Mouse (Mus musculus): ENCODE measurements around the gene Epb41l2. TPM values are rescaled to one million over a fixed set of nuclear protein-coding genes. Genes with fewer than 3 reads are reported as not detected.

Epb41l2 gene
- polyA plus RNA-seq, 2 experiments, result 6.8 to 11.7 TPM

DNA sequence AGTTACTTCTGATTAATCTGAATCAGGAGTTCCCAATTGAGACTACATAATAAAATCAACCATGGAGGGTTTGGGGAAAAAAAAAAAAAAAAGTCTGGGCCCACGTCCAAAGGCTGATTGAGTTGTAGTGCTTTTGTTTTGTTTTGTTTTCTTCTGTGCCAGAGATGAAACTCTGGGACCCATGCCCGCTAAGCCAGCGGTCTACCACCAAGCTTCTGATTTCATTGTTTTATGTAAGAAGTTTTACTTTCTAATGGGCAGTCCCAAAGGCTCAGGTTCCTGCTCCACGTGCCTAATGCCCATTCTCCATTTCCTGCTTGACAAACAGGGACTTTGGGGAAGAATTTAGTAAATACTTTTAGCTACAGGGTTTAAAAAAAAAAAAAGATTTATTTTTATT is 33.9 kb upstream of the Epb41l2 start:
- Histone ChIP-seq H3K27ac (no peak overlapping the region), H3K9ac (replicated peaks) (no peak overlapping the region), H3K27me3 (ENCODE audit: control insufficient read depth, insufficient read depth, low read length) (no peaks in the 10 kb centered on the region), H3K4me3 (ENCODE audit: insufficient read depth in 1 of 2, low read depth in 2 of 2, low read length in 2 of 2) (no peak overlapping the region), H3K4me1 (replicated peaks; ENCODE audit: control insufficient read depth in 2 of 2, insufficient read depth in 2 of 2, low read length in 1 of 2) (no peaks in the 10 kb centered on the region; a peak in 1 of 4 replicates), H3K4me2 (ENCODE audit: low read depth) (no peak overlapping the region), H3K9me3 (ENCODE audit: control insufficient read depth, low read length) (no peaks in the 10 kb centered on the region), H3K36me3 (replicated peaks; ENCODE audit: control insufficient read depth, insufficient read depth, low read depth) (no peaks in the 10 kb centered on the region)
- 61% methylated on average over 4 of the region's 4 CpGs for WGBS (ENCODE audit: insufficient replicate concordance)
- TF ChIP-seq EP300 (IDR thresholded peaks at IDR 0.05; ENCODE audit: low read depth) (no peak), CTCF (IDR thresholded peaks at IDR 0.05; ENCODE audit: low read depth) (no peak)
- no peak for DNase-seq (ENCODE audit: low read depth in 3 of 3, low spot score in 3 of 3)
- ATAC-seq (ENCODE audit: insufficient read depth), result no peak

DNA sequence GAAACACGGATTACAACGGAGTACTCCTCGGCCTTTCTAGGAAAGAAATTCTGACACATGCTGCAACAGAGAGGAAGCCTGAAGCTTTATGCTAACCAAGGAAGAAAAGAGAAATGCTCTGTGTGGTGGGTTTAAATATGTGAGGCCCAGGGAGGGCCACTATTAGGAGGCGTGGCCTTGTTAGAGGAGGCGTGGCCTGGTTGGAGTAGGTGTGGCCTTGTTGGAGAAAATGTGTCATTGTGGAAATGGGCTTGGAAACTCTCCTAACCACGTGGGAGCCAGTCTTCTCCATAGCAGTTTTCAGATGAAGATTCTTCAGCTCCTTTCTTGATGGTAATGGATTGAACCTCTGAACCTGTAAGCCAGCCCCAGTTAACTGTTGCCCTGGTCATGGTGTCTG is 32.1 kb upstream of the Epb41l2 start:
- Histone ChIP-seq H3K4me1 (replicated peaks; ENCODE audit: control insufficient read depth in 2 of 2, insufficient read depth in 2 of 2, low read length in 1 of 2) (no peaks in the 10 kb centered on the region; a peak in 1 of 4 replicates), H3K9me3 (ENCODE audit: control insufficient read depth, low read length) (no peaks in the 10 kb centered on the region), H3K4me2 (ENCODE audit: low read depth) (no peak overlapping the region), H3K9ac (replicated peaks) (no peak overlapping the region), H3K36me3 (replicated peaks; ENCODE audit: control insufficient read depth, insufficient read depth, low read depth) (no peaks in the 10 kb centered on the region), H3K27ac (no peak overlapping the region), H3K4me3 (ENCODE audit: insufficient read depth in 1 of 2, low read depth in 2 of 2, low read length in 2 of 2) (no peak overlapping the region), H3K27me3 (ENCODE audit: control insufficient read depth, insufficient read depth, low read length) (no peaks in the 10 kb centered on the region)
- no peak for ATAC-seq (ENCODE audit: insufficient read depth)
- 67% methylated on average over 6 of the region's 6 CpGs for WGBS (ENCODE audit: insufficient replicate concordance)
- DNase-seq (ENCODE audit: low read depth in 3 of 3, low spot score in 3 of 3), result no peak
- no peak for TF ChIP-seq EP300 (IDR thresholded peaks at IDR 0.05; ENCODE audit: low read depth)
- no peak for TF ChIP-seq CTCF (IDR thresholded peaks at IDR 0.05; ENCODE audit: low read depth)

DNA sequence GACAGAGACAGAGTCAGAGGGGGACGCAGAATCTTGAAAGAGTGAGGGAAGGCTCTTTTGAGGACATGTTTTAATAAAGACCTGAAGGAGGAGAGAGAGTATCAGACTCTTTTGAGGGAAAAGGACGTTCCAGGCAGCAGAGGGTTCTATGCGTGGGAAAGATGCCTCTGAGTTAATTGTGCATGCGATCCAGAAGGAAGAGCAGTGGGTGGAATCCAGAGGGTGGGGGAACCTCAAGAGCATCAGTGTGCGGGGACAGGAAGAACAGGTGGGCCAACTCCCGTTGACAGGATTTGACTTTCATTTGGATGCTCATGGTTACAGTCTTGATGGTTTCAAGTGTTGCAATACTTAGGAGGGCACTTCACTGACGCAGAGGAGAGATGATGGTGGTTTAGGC is 29.5 kb upstream of the Epb41l2 start:
- no peak overlapping the region for H3K4me3 ChIP-seq (ENCODE audit: insufficient read depth in 1 of 2, low read depth in 2 of 2, low read length in 2 of 2)
- H3K4me2 ChIP-seq (ENCODE audit: low read depth), result no peak overlapping the region
- no peaks in the 10 kb centered on the region for H3K27me3 ChIP-seq (ENCODE audit: control insufficient read depth, insufficient read depth, low read length)
- no peak for ATAC-seq (ENCODE audit: insufficient read depth)
- no peaks in the 10 kb centered on the region for H3K4me1 ChIP-seq (replicated peaks; ENCODE audit: control insufficient read depth in 2 of 2, insufficient read depth in 2 of 2, low read length in 1 of 2)
- H3K9me3 ChIP-seq (ENCODE audit: control insufficient read depth, low read length), result no peaks in the 10 kb centered on the region
- no peak for DNase-seq (ENCODE audit: low read depth in 3 of 3, low spot score in 3 of 3)
- TF ChIP-seq CTCF (IDR thresholded peaks at IDR 0.05; ENCODE audit: low read depth) (no peak), EP300 (IDR thresholded peaks at IDR 0.05; ENCODE audit: low read depth) (no peak)
- no peak overlapping the region for H3K27ac ChIP-seq
- H3K36me3 ChIP-seq (replicated peaks; ENCODE audit: control insufficient read depth, insufficient read depth, low read depth), result no peaks in the 10 kb centered on the region
- 71% methylated on average over 7 of the region's 7 CpGs for WGBS (ENCODE audit: insufficient replicate concordance)
- H3K9ac ChIP-seq (replicated peaks), result no peak overlapping the region

DNA sequence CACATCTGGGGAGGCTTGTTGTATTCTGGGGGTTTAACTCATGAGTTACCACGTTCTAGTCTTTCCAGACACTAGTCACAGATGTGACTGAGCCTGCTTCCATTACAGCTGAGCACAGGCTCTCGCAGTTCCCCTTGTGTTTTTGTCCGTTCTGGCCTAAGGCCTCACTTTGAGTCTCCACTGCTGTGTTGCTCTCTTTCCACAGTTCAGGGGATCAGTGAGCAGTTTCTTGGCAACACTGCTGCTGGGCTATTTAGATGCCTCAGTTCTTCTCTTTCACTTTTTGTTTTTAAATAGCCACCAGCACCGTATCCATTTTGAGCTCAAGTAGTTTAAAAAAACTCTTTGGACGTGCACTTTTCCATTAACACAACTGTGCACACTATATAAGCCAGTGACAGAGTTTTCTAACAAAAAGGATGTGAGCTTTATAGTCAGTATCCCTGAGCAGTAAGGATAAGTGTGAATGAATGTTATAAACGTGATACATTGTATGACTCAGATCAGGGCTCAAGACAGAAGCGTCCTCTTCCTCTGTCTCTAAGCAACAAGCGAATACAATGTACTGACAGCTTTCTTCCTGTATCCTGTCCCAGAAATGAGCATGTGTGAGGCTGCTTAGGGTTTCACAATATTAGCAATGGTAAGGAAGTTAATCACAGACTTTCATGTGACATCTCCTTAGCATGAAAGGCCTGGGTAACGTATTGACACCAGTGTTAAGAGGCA is 28.1 kb upstream of the Epb41l2 start:
- Histone ChIP-seq H3K9ac (replicated peaks) (no peak overlapping the region), H3K36me3 (replicated peaks; ENCODE audit: control insufficient read depth, insufficient read depth, low read depth) (no peaks in the 10 kb centered on the region), H3K9me3 (ENCODE audit: control insufficient read depth, low read length) (no peaks in the 10 kb centered on the region), H3K27ac (no peak overlapping the region), H3K4me1 (replicated peaks; ENCODE audit: control insufficient read depth in 2 of 2, insufficient read depth in 2 of 2, low read length in 1 of 2) (no peaks in the 10 kb centered on the region), H3K4me3 (ENCODE audit: insufficient read depth in 1 of 2, low read depth in 2 of 2, low read length in 2 of 2) (no peak overlapping the region), H3K27me3 (ENCODE audit: control insufficient read depth, insufficient read depth, low read length) (no peaks in the 10 kb centered on the region), H3K4me2 (ENCODE audit: low read depth) (no peak overlapping the region)
- TF ChIP-seq CTCF (IDR thresholded peaks at IDR 0.05; ENCODE audit: low read depth), result no peak
- WGBS (ENCODE audit: insufficient replicate concordance), result 50% methylated on average over 9 of the region's 9 CpGs
- peak in 1 of 3 experiments; percentile 33 for DNase-seq (ENCODE audit: low read depth in 3 of 3, low spot score in 3 of 3)
- ATAC-seq (ENCODE audit: insufficient read depth), result no peak

DNA sequence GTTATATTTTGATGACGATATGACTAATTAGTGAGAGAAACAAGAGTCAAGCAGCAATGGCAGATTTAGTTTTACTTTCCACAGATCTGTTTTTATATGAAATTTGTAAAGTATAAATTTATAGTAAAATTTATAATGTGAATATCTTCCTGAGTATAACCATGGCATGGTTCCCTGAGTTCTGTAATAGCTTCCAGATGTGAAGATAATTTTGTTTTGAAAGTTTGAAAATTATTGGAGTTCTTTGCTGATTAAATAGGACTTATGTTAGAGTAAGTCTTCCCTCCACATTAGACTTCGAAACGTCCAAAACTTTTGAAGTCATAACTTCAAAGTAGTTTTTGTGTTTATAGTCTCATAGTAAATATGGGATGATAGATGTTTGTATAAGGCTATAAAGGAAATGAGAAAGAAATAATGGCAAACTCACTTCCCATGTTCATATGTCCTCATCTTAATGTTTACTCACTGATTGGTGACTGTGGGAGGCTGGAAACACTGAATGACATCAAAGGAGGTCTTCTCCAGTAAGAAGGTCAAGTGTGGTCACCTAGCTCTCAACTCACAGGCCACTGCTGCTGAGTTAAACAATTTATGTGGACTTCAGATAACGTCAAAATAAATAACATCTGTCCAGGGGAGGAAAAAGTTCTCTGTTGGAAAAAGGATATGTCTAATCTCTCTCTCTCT is 26.1 kb upstream of the Epb41l2 start:
- WGBS (ENCODE audit: insufficient replicate concordance), result 61% methylated on average over 4 of the region's 4 CpGs
- TF ChIP-seq CTCF (IDR thresholded peaks at IDR 0.05; ENCODE audit: low read depth), result no peak
- no peak for TF ChIP-seq EP300 (IDR thresholded peaks at IDR 0.05; ENCODE audit: low read depth)

More for the DNA sequence above, 26.1 kb upstream of the Epb41l2 start:
- ATAC-seq (ENCODE audit: insufficient read depth) (no peak), DNase-seq (ENCODE audit: low read depth in 3 of 3, low spot score in 3 of 3) (no peak)
- Histone ChIP-seq H3K9me3 (ENCODE audit: control insufficient read depth, low read length) (no peaks in the 10 kb centered on the region), H3K4me3 (ENCODE audit: insufficient read depth in 1 of 2, low read depth in 2 of 2, low read length in 2 of 2) (no peak overlapping the region), H3K4me2 (ENCODE audit: low read depth) (no peak overlapping the region), H3K36me3 (replicated peaks; ENCODE audit: control insufficient read depth, insufficient read depth, low read depth) (no peaks in the 10 kb centered on the region), H3K9ac (replicated peaks) (no peak overlapping the region), H3K27me3 (ENCODE audit: control insufficient read depth, insufficient read depth, low read length) (no peaks in the 10 kb centered on the region), H3K4me1 (replicated peaks; ENCODE audit: control insufficient read depth in 2 of 2, insufficient read depth in 2 of 2, low read length in 1 of 2) (no peaks in the 10 kb centered on the region), H3K27ac (no peak overlapping the region)
